Mouse (Mus musculus): ENCODE results near the gene Agbl4.

GRCm38 (mm10) chr4:111701381-111701780, 1303.9 kb downstream of the Agbl4 start:
- TF ChIP-seq CHD2 (IDR thresholded peaks at IDR 0.05; ENCODE audit: low read depth, low read length) (no peak), ZC3H11A (IDR thresholded peaks at IDR 0.05; ENCODE audit: borderline replicate concordance, low read depth, low read length) (no peak), HCFC1 (IDR thresholded peaks at IDR 0.05; ENCODE audit: borderline replicate concordance, insufficient read depth, low read length) (no peak), MAFK (IDR thresholded peaks at IDR 0.05; ENCODE audit: insufficient read depth, low read depth, low read length) (no peak), ZNF384 (IDR thresholded peaks at IDR 0.05; ENCODE audit: low read depth, low read length) (no peak)

All from ES-E14 (cell line).